Mouse (Mus musculus) left cerebral cortex, postnatal 4 days (tissue): ENCODE data around the gene Hpcal1. TPM values are rescaled to one million over a fixed set of nuclear protein-coding genes. Genes with fewer than 3 reads are reported as not detected.

Source experiments
- DNase-seq: peaks from one replicate; pipeline ENCODE4 v3.0.0-alpha.2; 2022
- intact Hi-C: fragments of 180-260 bp; cut with DNase I; formaldehyde crosslinking; loops from one replicate; pipeline ENCODE4 v1.15.1; 2025
- total RNA-seq, 2 experiments: library from RNA; stranded (reverse); gene quantifications; 2 replicates each; pipeline ENCODE4 v1.2.3; 2021

The Hpcal1 gene
- total RNA-seq, 2 experiments from 2014 or later = 28.7 to 49.3 TPM

DNA sequence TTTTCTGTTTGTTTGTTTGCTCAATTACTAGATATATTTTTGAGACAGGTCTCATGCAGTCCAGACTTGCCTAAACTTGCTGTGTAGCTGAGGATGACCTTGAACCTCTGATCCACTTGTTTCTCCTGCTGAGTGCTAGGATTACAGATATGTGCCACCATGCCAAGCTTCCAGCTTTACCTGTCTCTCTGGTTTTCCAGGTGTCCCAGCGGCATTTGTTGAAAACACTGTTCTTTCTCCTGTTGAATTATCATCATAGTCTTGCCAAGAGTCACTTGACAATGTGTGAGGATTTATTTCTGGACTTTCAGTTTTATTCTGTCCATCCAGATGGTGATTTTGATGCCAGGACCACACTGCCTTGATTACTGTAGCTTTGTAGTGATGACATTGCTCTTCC is 6.3 kb upstream of the Hpcal1 start:
- intact Hi-C loops = no loop called here
- no peak for DNase-seq

DNA sequence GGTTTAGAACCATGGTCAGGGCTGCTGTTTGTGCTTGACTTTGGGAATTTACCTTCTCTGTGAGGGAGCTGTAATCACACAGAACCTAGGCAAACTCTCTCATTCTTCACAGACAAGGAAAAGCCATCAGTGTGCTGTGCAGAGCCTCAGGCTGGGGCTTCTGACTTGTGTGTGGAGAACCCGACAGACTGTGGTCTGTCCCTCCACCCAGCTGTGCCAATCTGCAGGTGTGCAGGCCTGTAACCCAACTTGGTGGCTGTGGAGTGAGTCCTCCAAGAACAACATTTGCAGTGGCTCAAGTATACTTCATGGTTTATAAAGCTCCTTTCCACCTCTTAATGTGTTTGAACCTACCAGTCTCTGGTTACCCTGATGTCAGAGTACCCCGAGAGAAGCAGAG is 4.5 kb upstream of the Hpcal1 start:
- no peak for DNase-seq
- intact Hi-C loops = no loop called here

DNA sequence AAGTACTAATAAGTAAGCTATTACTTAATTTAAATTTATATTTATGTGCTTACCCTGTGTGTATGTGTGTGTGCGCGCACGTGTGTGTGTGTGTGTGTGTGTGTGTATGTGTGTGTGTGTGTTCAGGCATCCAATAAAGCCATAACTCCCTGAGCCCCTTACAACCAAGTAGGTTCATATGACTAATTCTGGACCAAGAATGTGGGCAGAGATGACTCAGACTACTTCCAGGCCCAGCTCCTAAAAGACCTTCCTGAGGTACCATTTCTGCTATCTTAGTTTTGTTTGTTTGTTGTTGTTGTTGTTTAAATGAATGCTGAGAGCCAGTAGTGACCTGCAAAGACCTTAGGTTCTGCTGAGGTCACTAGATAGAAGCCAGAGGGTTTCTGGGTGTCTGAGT is 1.7 kb upstream of the Hpcal1 start:
- intact Hi-C loops = no loop called here
- DNase-seq = no peak

DNA sequence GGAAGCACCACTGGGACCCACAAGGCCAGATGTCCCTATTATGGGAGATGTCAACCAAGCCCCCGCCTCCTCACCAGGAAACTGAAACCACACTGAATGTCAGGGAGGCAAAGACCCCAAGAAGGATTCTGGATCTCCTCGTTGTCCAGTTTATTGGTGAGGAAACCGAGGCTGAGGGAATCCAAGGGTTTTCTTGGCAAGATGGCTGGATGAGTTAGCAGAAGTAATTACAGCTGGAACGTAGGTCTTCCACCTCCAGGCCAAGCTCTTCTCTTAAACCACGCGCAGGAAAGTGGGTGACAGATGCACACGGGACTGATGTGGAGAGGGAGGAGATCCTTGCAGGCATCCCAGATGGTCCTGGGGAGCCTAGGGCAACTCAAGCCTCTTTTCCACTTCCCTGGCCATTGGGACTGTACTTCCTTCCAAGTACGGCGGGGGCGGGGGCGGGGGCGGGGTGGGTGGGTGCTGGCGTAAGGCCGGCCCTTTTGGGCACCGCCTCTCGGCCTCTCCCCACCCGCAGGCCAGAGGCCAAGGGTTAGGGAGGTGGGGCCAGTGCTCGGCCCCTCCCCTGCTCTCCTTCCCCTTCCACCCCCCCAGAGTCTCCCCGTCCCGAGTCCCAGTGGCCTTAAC is 609 bp upstream of the Hpcal1 start:
- intact Hi-C loops = no loop called here
- DNase-seq = no peak

DNA sequence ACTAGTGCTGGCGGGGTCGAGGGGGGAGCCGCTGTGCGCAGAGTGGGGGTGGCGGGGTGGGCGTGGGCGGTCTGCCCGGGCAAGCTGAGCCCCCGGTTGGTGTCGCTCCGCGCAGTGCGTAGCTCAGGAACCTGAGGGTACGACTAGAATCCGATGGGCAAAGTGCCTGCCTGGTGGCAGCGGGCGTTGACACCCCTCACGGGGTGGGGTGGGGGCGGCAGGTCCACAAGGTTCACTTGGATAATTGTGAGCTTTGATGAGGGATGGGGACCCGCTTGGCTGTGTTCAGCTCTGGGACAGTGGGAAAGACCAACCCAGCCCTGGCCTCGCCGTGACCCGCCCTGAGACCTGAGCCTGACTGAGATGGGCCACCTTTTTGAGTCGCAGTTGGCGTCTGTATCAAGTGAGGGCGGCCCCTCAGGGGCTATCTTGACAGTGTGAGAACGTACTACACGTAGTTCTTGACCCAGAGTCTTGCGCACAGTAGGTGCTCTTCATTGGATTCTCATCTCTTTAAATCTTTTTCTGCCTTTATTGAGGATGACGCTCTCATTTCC is 742 bp downstream of the Hpcal1 start:
- peak; percentile 41 for DNase-seq
- intact Hi-C loops = no loop called here

DNA sequence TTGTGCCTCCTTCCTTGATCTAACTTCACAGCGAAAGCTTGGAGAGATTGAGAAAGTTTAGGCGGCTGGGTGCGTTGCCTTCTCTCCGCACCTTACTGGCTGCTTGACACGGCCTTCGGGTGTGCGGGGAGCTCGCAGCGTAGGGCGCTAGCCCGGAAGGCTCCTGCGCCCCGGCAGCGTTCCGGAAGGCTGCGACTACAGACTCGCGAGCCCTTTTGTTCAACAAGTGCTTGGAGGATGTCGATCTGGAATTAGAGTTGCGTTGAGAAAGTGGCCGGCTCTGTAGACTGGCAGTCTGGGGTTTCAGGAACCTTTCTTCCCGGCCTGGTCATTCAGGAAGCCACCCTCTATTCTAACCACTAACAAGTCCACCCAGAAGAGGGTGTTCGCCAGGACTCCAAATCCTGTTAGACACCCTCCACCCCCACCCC is 1.2 kb downstream of the Hpcal1 start:
- intact Hi-C loops = no loop called here
- no peak for DNase-seq

DNA sequence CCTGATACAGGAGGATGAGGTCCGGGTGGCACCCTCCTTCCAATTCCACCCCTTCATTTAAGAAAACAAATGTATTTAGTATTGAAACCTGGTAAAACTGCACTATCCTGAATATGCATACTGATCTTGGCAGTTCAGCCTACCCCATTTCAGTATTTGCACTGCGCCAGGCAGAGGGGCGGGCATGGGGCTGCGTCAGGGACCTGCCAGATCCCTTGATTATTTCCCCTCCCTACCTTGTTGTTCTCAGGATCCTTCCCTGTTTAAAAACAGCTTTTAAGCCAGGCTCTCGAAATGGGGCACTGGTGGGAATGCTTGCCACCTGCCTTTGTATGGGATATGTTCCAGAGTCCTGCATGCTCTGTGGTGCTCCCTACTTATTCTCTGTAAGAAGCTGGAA is 1.7 kb downstream of the Hpcal1 start:
- intact Hi-C loops = no loop called here
- DNase-seq = no peak

DNA sequence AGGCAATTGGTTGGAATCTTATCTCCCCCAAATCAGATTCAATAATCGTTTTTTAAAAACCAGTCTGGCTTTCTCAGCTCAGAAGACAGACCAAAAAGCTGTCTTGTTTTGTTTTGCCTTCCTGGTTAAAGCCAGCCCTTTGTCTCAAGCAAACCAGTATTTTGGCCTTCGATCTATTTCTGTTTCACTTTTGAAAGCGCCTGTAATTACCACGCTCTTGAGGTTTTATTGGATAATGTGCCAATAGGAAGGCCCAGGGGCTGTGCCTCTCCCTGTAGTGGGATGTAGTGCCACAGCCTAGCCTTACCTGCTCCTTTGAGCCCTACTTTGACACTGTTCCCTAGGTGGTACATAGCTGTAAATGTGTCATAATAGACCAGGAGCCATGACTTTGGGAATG is 2.3 kb downstream of the Hpcal1 start:
- no peak for DNase-seq
- intact Hi-C loops = no loop called here

DNA sequence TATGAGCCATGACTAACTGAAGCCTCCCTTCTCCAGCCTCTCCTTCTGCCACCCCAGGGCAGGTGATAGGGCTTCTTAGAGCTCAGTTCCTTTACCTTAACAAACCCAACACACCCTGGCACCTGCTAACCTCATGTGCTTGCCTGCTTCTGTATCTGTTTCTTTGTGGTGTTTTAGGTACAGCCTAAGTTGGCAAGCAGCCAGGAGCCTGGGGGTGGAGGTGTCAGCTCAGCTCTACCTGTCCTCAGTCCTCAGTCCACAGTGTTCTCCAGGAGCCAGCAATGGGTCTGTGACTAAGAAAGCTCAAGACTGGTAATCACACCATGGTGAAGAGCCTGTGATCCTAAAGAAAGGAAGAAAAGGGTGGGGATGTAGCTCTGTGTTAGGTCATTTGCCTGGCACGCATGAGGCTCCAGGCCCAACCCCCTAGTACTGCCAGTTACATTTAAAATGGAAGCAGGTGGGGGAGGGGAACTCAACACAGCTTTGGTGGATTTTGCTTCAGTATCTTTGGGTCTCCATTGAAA is 4.0 kb downstream of the Hpcal1 start:
- DNase-seq = peak; percentile 23
- intact Hi-C loops = no loop called here

DNA sequence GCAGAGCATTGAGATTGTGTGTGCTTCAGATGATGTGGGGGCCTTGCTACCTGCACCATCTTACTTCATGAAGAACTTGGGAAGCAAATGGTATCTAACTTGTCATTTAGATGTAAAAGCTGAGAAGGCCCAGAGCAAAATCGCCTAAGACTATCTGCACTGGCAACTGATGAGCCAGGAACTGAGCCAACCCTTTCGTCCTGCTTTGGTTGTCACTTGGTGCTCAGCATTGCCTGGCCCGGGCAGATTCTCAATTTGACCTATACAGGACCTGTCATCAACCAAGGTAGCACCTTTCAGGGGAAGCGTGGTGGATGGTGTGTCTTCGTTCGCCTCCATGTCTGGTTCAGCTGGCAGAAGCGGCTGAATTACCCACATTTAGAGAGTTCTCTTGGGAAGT is 5.7 kb downstream of the Hpcal1 start:
- intact Hi-C loops = no loop called here
- DNase-seq = no peak

DNA sequence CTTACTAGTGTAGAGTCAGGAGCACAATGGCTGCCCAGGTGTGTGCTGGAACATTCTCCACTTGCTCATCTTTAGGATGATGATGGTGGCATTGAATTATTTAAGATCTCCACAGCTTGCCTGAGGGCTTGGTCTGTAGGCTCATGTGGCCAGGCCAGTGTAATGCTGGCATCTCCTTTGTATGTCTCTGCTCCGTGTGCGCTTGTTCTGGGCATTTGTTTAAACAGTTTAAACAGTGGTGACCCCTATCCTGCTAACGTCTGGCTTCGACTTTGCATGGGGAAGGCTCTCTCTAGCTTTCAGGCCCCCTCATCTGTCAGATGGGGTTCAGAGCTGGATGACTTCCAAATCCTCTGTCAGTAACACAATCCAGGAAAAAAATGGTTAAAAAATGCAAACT is 8.3 kb downstream of the Hpcal1 start:
- intact Hi-C loops = no loop called here
- no peak for DNase-seq

DNA sequence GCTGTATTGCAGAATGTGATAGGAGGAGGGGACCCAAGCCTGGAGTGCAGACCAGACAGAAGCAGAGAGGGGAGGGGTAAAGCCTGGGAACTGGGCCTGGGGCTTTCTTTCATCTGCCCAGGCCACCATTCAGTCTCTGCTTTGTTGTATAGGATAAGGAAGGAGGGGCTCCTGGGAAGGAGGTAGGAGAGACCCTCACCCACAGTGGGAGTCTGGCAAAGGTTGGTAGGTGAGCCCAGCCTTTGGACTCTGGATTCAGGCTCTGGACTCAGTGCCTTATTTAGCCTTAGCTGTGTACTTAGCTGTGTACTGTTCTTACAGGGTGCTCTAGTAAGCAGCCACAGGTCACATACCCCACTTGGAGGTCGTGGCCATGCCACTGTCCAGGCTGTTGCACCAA is 8.8 kb downstream of the Hpcal1 start:
- intact Hi-C loops = no loop called here
- DNase-seq = no peak

DNA sequence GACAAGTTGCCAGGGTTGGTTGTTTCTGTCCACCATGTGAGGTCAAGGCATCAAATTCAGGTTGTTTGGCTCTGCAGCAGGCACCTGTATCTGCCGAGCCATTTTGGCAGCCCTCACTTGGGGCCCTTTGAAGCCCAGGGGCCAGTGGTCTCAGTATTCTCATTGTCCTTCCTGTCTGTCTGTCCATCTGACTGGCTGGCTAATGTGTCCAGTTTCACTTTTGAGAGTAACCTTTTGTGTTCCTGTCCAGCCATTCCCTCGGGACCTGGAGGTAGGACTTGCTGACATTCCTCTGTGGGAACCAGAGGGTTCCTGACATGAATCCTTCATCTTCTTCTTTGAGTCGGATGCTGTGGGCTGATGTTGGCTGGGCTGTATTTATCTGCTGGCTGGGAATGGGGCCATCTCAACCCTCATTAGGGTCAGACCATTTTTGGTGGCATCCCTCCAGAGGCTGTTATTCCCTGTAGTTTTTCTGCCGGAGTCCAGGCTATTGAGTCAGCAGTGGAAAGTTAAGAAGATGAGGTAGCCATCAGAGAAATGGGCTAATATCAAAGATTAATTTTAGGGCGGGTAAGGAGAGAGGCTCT is 10.6 kb downstream of the Hpcal1 start:
- DNase-seq = no peak
- intact Hi-C loops = no loop called here

DNA sequence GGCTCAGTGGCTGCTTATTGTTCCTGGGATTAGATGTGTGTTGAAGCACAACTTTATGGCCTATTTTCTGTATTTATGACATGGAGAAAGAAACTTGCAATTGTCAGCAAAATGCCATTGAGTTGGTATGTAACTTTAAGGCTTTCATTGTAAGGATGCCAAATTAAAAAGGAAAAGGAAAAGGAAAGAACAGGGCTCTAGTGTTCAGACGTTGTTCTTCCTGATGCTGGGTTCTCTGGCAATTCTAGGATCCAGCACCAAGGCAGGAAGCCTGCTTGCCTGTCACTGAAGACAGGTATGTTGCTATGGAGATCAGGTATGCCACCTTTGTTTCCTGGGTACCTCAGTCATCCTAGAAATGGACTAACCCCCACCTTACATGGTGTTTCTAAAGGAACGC is 11.1 kb downstream of the Hpcal1 start:
- intact Hi-C loops = no loop called here
- no peak for DNase-seq

DNA sequence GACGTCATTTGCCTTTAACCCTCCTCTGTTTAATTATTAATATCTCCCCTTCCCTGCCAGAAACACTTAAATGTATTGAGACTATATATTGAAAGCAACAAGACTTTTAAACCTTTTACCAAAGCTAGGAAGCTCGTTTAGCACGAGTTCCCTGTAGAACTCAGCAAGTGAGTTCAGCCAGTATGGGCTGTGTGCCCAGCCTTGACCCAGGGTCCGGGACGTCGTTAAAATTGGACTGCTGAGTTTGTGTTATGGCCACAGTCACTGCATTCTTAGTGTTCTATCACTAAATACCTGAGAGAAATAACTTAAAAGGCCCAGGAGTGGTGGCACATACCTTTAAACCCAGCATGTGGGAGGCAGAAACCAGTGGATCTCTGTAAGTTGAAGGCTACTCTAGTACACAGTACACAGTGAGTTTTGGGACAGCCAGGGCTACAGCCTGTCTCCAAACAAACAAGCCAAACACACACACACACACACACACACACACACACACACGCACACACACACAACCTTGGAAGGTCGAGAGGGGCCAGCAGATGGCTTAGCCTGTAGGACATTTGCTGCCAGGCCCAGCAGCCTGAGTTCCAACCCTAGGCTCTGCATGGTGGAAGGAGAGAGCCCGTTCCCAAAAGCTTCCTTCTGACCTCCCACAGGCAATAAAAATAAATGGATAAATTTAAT is 11.7 kb downstream of the Hpcal1 start:
- no peak for DNase-seq
- intact Hi-C loops = no loop called here

DNA sequence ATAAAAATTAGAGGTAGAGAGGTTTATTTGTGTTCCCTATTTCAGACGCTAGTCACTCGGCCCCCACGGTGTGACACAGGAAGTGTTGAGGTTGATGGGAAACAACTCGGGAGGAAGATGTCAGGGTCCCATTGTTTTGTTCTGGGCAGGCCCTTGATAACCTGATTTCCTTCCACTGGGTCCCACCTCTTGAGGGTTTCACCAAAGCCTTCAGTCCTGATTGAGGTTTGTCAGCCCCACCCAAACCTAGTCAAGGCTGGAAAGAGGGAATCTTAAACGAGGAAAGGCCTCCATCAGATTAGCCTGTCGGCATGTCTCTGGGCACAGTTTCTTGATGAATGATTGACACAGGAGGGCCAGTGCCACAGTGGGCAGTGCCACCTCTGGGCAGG is 12.3 kb downstream of the Hpcal1 start:
- no peak for DNase-seq

DNA sequence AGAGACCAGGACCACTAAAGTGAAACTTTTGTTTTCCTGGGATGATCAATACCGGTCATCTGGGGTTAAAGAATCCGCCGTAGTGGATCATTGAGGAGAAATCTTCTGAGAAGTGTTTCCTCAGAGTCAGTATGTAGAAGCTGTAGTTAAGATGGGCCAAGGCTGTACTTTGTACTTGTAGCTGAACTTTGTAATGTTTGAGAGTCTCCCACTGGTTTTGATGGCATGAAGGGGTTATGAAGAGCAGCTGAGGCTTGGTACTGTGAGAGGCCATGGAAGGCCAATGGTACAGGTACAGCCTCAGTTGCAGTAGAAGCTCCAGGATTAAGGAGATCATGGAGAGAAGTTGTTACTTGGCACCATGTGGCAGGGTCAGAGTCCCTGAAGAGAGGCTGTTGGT is 13.2 kb downstream of the Hpcal1 start:
- intact Hi-C loops = no loop called here
- DNase-seq = no peak

More for the DNA sequence above, 12.3 kb downstream of the Hpcal1 start:
- intact Hi-C loops = no loop called here

DNA sequence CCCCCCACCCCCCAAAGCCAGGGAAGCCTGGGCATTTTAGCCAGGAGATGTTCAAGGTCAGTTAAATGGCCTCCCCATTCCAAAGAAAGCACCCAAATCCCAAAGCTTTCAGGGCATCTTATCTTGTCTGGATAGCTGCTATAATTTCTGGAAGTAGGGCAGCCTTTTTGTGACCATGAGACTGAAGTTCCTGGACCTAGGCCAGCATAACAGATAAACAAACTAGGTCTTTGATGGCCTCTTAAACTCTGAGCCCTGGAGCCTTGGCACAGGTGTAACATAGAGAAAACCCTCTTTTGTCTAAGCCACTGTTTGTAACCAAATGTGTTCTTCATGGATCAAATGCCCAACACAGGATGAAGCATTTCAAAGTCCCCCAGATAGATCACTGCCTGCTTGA is 16.8 kb downstream of the Hpcal1 start:
- intact Hi-C loops = no loop called here
- no peak for DNase-seq

DNA sequence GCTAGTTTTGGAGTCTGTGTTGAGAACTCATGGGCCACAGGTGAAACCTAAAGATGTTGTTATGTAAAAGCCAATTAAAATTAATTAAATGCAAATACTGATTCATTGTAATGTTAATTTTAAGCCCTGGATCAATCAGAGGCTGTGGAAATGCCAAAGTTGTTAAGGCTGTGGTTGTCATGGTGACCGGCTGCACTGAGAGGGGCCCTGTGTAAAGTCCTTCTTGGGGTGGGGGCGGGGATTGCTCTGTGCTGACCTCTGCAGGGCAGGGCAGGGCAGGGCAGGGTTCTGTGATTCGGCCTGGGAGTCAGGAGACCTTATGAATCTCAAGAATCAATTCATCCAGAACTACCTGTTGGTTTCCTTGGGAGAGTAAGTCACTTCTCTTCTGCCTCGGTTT is 18.8 kb downstream of the Hpcal1 start:
- intact Hi-C loops = no loop called here
- DNase-seq = no peak

DNA sequence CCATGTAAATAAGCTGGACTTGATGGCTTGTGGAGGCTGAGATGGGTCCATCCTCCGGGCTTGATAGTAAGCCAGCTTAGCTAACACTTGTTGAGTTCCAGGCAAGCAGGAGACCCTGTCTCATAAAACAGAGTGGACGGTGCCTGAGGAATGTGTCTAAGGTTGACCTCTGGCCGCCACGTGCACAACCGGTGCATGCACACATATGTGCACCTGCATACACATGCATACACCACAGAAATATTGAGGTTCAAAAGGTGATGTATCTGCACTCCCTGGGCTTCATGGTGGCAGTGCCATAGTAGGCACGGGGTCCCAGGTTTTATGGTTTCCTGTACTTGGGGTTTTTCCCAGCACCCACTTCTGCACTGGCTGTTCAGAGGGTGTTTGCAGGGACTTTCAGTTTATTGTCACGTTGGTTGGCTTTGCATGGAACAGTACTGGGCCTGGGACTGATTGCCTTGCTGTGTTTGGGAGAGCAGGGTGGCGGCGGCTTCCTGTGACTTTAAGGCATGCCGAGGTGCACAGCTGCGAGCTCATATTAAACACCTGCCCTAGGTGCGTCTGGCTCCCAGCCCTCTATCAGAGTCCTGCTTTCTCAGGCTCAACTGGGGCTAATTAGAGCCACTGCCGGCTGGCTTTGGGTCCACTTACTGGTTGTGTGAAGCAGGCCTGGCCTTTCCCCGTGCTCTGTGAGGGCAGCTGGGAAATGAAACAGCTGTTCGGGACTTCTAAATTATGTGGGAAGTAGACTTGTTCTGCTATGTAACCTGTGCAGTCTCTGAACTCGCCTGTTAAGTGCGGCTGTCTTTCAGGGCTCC is 19.5 kb downstream of the Hpcal1 start:
- intact Hi-C loops = no loop called here
- no peak for DNase-seq

DNA sequence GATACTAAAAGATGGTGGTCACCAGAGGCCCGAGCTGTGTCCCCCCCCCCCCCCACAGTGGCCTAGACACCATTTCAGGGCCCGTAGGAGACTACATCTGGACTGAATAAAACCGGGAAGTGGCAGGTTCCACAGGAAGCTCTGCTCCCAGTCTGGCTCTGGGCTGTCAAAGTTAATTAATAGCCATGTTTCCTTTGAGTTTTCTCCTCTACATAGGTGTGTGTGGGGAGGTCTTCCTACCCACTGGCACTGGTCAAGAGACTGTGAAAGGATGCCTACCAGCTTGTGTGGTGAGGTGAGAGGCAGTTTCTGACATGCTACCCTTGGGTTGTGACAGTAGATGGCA is 20.1 kb downstream of the Hpcal1 start:
- intact Hi-C loops = no loop called here
- DNase-seq = no peak
